Mouse (Mus musculus) small intestine, adult 2 months (tissue): Measurements from ENCODE around the gene Tnfaip8l1.

Source experiments
- CTCF ChIP-seq: fragments of 200-500 bp; IDR thresholded peaks from 2 replicates; pipeline ENCODE4 v1.5.1; 2012; ENCODE audit warnings: low read depth, mild to moderate bottlenecking, control low read depth, inconsistent platforms, low read length, moderate library complexity, mixed read lengths; ENCODE audit not compliant: insufficient replicate concordance, insufficient read length; ENCODE audit errors: extremely low read depth
- POLR2A ChIP-seq: fragments of 200-500 bp; IDR thresholded peaks from 2 replicates; pipeline ENCODE4 v1.6.1; 2012; ENCODE audit warnings: low read depth, mild to moderate bottlenecking, control low read depth, inconsistent platforms, low read length, moderate library complexity

GRCm38 (mm10) chr17:56139858-56140595 is 22.2 kb upstream of the Tnfaip8l1 start, which contains the start of gene Sema6b:
- TF ChIP-seq CTCF: no peak
- no peak for TF ChIP-seq POLR2A
